Mouse (Mus musculus) liver, embryonic 11.5 days (tissue): Measurements from ENCODE around the gene Fars2. TPM values are rescaled to one million over a fixed set of nuclear protein-coding genes. Genes with fewer than 3 reads are reported as not detected.

Source experiments
- ATAC-seq: fragments of 200-750 bp; cut with Nextera tagmentation; replicated peaks from 2 replicates; pipeline ENCODE4 v1.8.0; 2017; ENCODE audit warnings: moderate number of reproducible peaks, mild to moderate bottlenecking, moderate TSS enrichment, moderate library complexity; ENCODE audit not compliant: low FRiP score
- DNase-seq: peaks from one replicate; pipeline ENCODE4 v3.0.0-alpha.2; 2017; ENCODE audit warnings: low spot score
- H3K27ac ChIP-seq: fragments of 300-500 bp; sonication (generic); 2 replicates; pipeline ENCODE4 v1.5.1; 2014; ENCODE audit warnings: mild to moderate bottlenecking, low read depth, low read length, control low read depth
- H3K27me3 ChIP-seq: fragments of 300-500 bp; sonication (generic); replicated peaks from 2 replicates; pipeline ENCODE4 v1.6.1; 2014; ENCODE audit warnings: low read length, mixed read lengths; ENCODE audit not compliant: control insufficient read depth, insufficient read depth
- H3K36me3 ChIP-seq: fragments of 300-500 bp; sonication (generic); 2 replicates; pipeline ENCODE4 v1.6.1; 2014; ENCODE audit warnings: mild to moderate bottlenecking, low read length, moderate library complexity, mixed read lengths; ENCODE audit not compliant: control insufficient read depth, insufficient read depth
- H3K4me1 ChIP-seq: fragments of 300-500 bp; sonication (generic); replicated peaks from 2 replicates; pipeline ENCODE4 v1.6.1; 2014; ENCODE audit warnings: low read length, mixed read lengths; ENCODE audit not compliant: control insufficient read depth, insufficient read depth
- H3K4me2 ChIP-seq: fragments of 300-500 bp; sonication (generic); 2 replicates; pipeline ENCODE4 v1.6.1; 2014; ENCODE audit warnings: mild to moderate bottlenecking, control low read depth, moderate library complexity
- H3K4me3 ChIP-seq: fragments of 300-500 bp; sonication (generic); 2 replicates; pipeline ENCODE4 v1.5.1; 2014; ENCODE audit warnings: low read depth, low read length, control low read depth
- H3K9ac ChIP-seq: fragments of 300-500 bp; sonication (generic); 2 replicates; pipeline ENCODE4 v1.6.1; 2014; ENCODE audit warnings: low read depth, low read length, control low read depth
- H3K9me3 ChIP-seq: fragments of 300-500 bp; sonication (generic); 2 replicates; pipeline ENCODE4 v1.6.1; 2016; ENCODE audit warnings: low read length, inconsistent platforms, mixed read lengths; ENCODE audit not compliant: control insufficient read depth
- WGBS: fragments of 180-500 bp; shearing (Covaris S2); extraction: QIAGEN DNeasy Blood & Tissue Kit; methylation state at CpG from one replicate; pipeline ENCODE4 v1.1.7; 2014; 5-methylcytosine and 5-hydroxymethylcytosine counted together
- polyA plus RNA-seq: library from polyadenylated mRNA; unstranded; fragments of >200 nt; fragmentation: Nextera tagmentation; extraction: Ambion mirVana; gene quantifications from 2 replicates; pipeline ENCODE4 v1.2.1, GENCODE M21; 2014

Gene Fars2
- polyA plus RNA-seq, 1 experiment from 2014 or later: 27.7 TPM

DNA sequence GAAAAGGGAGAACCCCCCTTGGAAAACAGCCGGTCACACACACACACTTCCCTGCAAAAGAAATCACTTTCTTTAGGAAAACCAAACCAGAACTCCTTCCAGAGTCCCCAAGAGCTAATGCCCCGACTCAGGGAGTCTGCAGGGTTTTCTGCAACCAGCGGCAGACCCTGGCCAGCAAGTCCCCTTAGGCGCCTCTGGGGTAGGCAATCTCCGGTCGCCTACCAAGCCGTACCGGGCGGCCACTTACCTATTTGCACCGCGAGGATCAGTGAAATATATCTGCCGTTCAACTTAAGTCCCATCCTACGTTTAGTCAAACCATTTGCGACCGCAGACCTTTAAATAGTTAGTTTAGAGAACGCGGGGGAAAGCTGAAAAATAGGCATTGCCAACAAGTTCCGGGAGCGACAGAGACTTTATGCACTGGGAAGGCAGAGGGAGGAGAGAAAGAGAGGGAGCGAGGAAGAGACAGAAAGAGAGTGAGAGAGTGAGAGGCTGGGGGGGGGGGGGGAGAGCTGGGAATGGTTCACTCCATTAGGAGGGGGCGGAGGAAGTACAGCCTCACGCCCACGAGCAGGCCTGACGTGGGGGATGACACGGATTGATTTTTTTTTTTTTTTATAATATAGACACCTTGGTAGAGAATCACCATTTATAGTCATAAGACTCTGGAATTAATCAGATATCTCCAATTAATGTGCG lies 616.9 kb downstream of the Fars2 start:
- Histone ChIP-seq H3K4me3 (peak overlapping the region; percentile 45; the same call in 1 of the 2 replicates), H3K4me1 (no peaks in the 10 kb centered on the region; the same call in 1 of the 2 replicates), H3K27ac (no peak overlapping the region), H3K4me2 (peak overlapping the region; percentile 72; the same call in 1 of the 2 replicates), H3K36me3 (no peaks in the 10 kb centered on the region), H3K9ac (no peak overlapping the region), H3K9me3 (no peaks in the 10 kb centered on the region), H3K27me3 (peaks cover 83% of the 10 kb centered on the region)
- peak; percentile 45 for DNase-seq
- 1% methylated on average over 26 of the region's 26 CpGs for WGBS
- no peak for ATAC-seq

DNA sequence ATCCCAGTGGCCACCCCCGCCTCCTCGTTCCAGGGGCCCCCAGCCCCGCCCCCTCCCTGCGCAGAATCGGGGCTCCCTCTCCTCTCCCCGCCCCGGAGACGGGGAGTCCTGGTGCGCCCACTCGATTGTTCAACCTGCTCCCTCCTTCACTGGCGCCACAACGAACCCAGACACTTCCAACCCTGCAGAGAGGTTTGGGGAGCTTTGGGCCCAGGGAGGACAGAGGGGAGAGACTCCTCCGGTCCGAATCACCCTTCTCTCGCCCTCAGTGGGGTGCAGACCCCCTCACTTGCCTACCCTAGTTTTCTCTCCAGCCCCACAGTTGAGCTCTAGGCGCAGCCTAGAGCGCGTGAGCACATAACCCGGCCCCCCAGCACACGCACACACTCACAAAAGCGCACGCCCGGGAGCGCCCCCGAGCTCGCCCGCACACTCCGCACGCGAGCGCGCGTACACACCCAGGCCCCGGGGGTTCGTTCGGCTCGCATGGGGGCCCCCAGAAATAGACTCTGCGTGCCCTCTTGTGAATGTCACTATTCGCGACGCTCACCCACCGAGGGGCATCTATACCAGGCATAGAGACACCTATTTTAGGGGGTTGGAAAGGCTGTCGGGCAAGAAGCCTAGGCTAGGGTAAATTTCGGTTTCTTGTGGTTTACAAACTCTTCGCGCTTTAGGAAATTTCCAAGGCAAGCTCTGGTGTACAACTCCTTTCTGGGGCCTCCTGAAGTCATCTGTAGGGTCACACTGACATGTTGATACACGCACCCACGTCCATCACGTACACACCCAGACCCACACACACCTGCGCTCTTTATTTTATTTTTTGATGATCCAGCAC lies 617.7 kb downstream of the Fars2 start, which contains the start of gene Nrn1:
Gene Nrn1 (minus strand): TSS at position 401 of the 841 bp plus-strand sequence.
- Histone ChIP-seq H3K27me3 (peaks cover 75% of the 10 kb centered on the region), H3K4me1 (no peaks in the 10 kb centered on the region; the same call in 1 of the 2 replicates), H3K4me3 (peak within 1 kb of the TSS; percentile 45), H3K4me2 (peak within 1 kb of the TSS; percentile 72), H3K36me3 (no peaks in the 10 kb centered on the region), H3K9ac (0 out of 2 replicates have a peak within 1 kb of the TSS, but pooled peaks have one; percentile 10), H3K27ac (no peak within 1 kb of the TSS), H3K9me3 (no peaks in the 10 kb centered on the region)
- DNase-seq (peak; percentile 36), ATAC-seq (no peak)
- WGBS: 2% methylated on average over 50 of the region's 50 CpGs

DNA sequence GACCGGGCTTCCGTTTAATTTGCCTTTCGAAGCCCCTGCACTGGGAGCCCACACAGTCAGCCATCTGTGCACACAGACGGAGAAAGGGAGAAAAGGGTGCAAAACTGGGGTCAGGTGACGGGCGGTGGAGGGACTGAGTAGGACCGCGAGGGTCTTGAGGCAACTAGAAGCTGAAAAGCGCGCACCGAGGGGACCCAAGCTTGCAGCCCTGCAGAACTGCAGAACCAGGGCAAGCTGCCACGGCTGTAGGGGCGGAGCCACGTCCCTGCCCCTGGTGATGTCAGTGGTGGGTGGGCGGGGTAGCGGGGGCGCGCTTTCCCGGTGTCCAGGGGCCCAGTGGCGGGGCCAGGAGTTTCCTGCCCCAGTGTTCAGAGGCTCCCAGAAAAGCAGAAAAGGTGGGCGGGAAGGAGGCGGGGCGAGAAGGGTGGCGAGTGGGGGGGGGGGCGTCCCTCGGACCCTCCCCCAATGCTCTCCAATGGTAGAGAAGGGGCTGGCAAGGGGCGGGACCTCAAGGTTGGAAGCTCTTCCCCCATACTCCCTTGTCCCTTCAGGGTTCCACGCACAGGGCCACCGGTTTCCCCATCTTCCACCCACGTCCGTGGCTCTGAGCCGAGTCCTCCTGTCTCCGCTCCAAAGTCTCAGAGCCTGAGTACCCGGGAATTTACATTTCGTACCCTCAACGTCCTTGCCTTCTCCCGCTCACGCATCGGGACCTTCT lies 618.8 kb downstream of the Fars2 start:
- DNase-seq (peak; percentile 82), ATAC-seq (peak; percentile 85)
- Histone ChIP-seq H3K9me3 (no peaks in the 10 kb centered on the region), H3K4me3 (peak overlapping the region; percentile 45), H3K9ac (0 out of 2 replicates have a peak overlapping the region, but pooled peaks have one; percentile 10), H3K27me3 (peaks cover 64% of the 10 kb centered on the region), H3K4me2 (peak overlapping the region; percentile 72), H3K4me1 (no peaks in the 10 kb centered on the region; the same call in 1 of the 2 replicates), H3K36me3 (no peaks in the 10 kb centered on the region), H3K27ac (no peak overlapping the region)
- WGBS: 1% methylated on average over 39 of the region's 39 CpGs

DNA sequence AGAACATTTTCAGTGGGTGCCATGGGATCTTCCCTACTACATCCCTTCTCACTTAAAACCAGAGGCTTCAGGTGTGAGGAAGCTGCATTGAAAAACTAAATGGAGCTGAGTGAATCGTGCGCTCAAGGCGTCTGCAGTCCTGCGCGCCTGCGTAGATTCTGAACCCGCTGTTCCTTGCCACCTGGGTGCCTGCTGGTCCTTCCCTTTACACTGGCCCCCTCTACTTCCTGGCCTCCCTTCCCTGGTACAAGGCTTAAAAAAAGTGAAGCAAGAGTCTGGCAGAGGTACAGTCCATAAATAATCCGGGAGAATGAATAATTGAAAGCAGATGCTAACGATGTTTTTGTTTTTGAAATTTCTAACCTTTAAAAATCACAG lies 619.4 kb downstream of the Fars2 start:
- DNase-seq (no peak), ATAC-seq (peak; percentile 13; the same call in 1 of the 2 replicates)
- Histone ChIP-seq H3K9me3 (no peaks in the 10 kb centered on the region), H3K27ac (no peak overlapping the region), H3K4me1 (no peaks in the 10 kb centered on the region), H3K4me3 (peak overlapping the region; percentile 45), H3K36me3 (no peaks in the 10 kb centered on the region), H3K4me2 (peak overlapping the region; percentile 72), H3K27me3 (peaks cover 59% of the 10 kb centered on the region), H3K9ac (no peak overlapping the region)
- WGBS: 8% methylated on average over 9 of the region's 9 CpGs

DNA sequence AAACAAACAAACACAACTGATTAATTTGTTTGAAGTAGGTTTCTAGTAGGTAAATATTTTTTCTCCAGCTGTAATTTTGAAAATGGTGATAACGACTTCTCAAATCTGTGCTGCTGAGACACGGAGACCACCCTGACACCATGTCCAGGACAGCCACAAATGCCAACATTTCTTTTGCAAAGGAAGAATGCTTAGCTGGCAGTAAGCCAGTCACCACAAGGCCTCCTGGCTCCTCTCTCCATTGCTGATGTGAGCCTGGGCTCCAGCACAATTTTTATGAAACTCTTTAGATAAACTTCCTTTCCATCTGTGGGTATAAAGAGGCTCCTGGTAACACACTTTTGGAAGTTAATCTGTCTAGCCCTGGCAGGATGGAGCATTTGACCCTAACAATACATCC lies 632.8 kb downstream of the Fars2 start:
- DNase-seq (no peak), ATAC-seq (no peak)
- Histone ChIP-seq H3K9ac (no peak overlapping the region), H3K27ac (no peak overlapping the region), H3K4me1 (no peaks in the 10 kb centered on the region), H3K36me3 (no peaks in the 10 kb centered on the region), H3K4me2 (no peak overlapping the region), H3K4me3 (no peak overlapping the region), H3K9me3 (no peaks in the 10 kb centered on the region), H3K27me3 (no peaks in the 10 kb centered on the region)
- WGBS: 61% methylated on average over 2 of the region's 2 CpGs

DNA sequence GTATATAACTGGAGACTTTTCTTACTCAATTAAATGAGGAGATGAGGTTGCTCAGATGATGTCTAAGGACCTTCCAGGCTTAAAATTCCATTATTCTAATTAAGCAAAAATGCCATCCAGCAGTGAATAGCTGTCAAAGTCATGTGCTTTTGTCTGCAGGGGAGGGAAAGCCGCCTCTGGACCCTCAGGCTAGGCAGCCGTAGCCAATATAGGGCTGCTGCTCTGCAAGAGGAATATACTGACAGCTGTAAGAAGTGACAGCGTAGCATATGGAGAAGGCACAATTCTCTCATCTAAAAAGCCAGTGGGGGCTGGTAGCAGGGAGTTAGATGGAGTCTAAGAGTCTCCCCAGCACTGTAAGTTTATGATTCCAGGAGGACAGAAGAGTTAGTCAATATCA lies 634.6 kb downstream of the Fars2 start:
- ATAC-seq (no peak), DNase-seq (no peak)
- Histone ChIP-seq H3K9ac (no peak overlapping the region), H3K4me3 (no peak overlapping the region), H3K4me2 (no peak overlapping the region), H3K9me3 (no peaks in the 10 kb centered on the region), H3K27ac (no peak overlapping the region), H3K4me1 (no peaks in the 10 kb centered on the region), H3K27me3 (no peaks in the 10 kb centered on the region; the same call in 1 of the 2 replicates), H3K36me3 (no peaks in the 10 kb centered on the region)
- WGBS: 72% methylated on average over 3 of the region's 3 CpGs

DNA sequence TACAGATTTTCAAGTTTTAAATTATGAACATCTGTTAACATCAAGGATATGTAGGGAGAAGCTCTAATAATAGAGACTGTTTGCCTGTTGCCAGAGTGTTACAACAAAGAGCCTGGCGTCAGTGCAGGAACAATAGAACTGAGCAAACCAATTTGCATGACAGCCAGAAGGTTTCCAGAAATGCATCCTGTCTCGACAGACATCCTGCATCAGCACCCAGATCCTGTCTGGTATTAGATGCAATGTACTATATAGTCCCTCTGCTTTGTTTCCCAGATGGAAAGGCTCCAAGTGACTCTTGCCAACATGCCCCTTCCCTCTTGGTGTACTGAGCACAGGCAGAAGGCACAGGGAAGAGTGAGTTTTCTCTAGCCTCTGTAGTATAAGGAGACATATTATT lies 649.6 kb downstream of the Fars2 start:
- 62% methylated on average over 2 of the region's 2 CpGs for WGBS
- Histone ChIP-seq H3K9ac (no peak overlapping the region), H3K9me3 (no peaks in the 10 kb centered on the region), H3K27ac (no peak overlapping the region), H3K4me3 (no peak overlapping the region), H3K27me3 (no peaks in the 10 kb centered on the region), H3K4me1 (no peaks in the 10 kb centered on the region), H3K36me3 (no peaks in the 10 kb centered on the region), H3K4me2 (no peak overlapping the region)
- ATAC-seq (no peak), DNase-seq (no peak)
